25 mouse cellular contexts compared by ENCODE assay signal in the genomic region with DNA sequence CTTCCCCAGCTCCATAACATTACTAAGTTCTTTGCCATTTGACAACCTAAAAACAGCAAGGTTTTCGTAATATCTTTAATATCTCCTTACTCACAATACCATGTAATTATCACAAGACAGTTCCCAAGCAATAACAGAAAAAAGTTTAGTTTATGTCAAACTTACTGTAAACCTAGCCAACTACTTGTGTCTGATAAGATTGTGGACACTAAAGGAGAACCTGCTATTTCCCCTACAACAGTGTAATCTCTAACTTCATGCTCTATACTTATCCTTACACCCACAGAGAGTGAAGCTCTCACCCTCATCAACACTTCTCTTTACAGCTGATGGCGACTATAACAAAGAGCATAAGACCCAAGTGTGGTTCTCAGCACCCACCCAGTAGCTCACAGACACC.
"Had no signal": no experiment of that assay in that cellular context is flagged by ENCODE, and none has a peak within 500 bp of the region (broad histone marks: within the 10 kb centered on the region; RNA-seq: fewer than 3 reads in every experiment).

No protein-coding gene starts in this region.

- H3K27me3 ChIP-seq: embryonic facial prominence, embryonic 12.5 days; embryonic facial prominence, embryonic 13.5 days; embryonic facial prominence, embryonic 15.5 days; forebrain, embryonic 12.5 days; forebrain, embryonic 13.5 days; forebrain, embryonic 15.5 days had no signal

- H3K9ac ChIP-seq: embryonic facial prominence, embryonic 12.5 days; embryonic facial prominence, embryonic 13.5 days; embryonic facial prominence, embryonic 15.5 days; forebrain, embryonic 12.5 days; forebrain, embryonic 13.5 days; forebrain, embryonic 15.5 days; forebrain, postnatal 0 days had no signal

- H3K27ac ChIP-seq: embryonic facial prominence, embryonic 10.5 days; embryonic facial prominence, embryonic 12.5 days; embryonic facial prominence, embryonic 13.5 days; embryonic facial prominence, embryonic 15.5 days; forebrain, embryonic 10.5 days; forebrain, embryonic 12.5 days; forebrain, embryonic 13.5 days; forebrain, embryonic 15.5 days; gastrocnemius, adult 2 months; heart, adult 2 months had no signal

- DNase-seq: cerebellum, adult 9-10 months; cerebellum, adult 9-11 months; cerebellum, postnatal 10 days; cerebellum, postnatal 14 days; cerebellum, postnatal 25 days; cerebellum, postnatal 36 days; embryo, embryonic 11 days; forebrain, postnatal 0 days; gastrocnemius, adult 2 months; gastrocnemius, postnatal 10 days; gastrocnemius, postnatal 14 days; gastrocnemius, postnatal 25 days; gastrocnemius, postnatal 36 days; heart, adult 11 months; heart, adult 18-20 months; heart, adult 2 months had no signal

- H3K36me3 ChIP-seq: embryonic facial prominence, embryonic 10.5 days; embryonic facial prominence, embryonic 12.5 days; embryonic facial prominence, embryonic 13.5 days; embryonic facial prominence, embryonic 15.5 days; forebrain, embryonic 10.5 days; forebrain, embryonic 12.5 days; forebrain, embryonic 15.5 days had no signal

- H3K4me1 ChIP-seq: embryonic facial prominence, embryonic 10.5 days; embryonic facial prominence, embryonic 12.5 days; embryonic facial prominence, embryonic 13.5 days; embryonic facial prominence, embryonic 15.5 days; forebrain, embryonic 10.5 days; forebrain, embryonic 12.5 days; forebrain, embryonic 13.5 days; forebrain, embryonic 15.5 days had no signal

- H3K4me3 ChIP-seq: embryonic facial prominence, embryonic 10.5 days; embryonic facial prominence, embryonic 12.5 days; embryonic facial prominence, embryonic 13.5 days; embryonic facial prominence, embryonic 15.5 days; erythroblast, embryonic 14.5 days; forebrain, embryonic 10.5 days; forebrain, embryonic 12.5 days; forebrain, embryonic 13.5 days; forebrain, embryonic 15.5 days; gastrocnemius, adult 2 months; heart, adult 2 months had no signal

- H3K9me3 ChIP-seq: embryonic facial prominence, embryonic 10.5 days; embryonic facial prominence, embryonic 12.5 days; embryonic facial prominence, embryonic 13.5 days; embryonic facial prominence, embryonic 15.5 days; forebrain, embryonic 10.5 days; forebrain, embryonic 12.5 days; forebrain, embryonic 13.5 days; forebrain, embryonic 15.5 days had no signal
